Mouse (Mus musculus) spleen, adult 2 months (tissue): ENCODE results near the gene C9. TPM values are rescaled to one million over a fixed set of nuclear protein-coding genes. Genes with fewer than 3 reads are reported as not detected.
A peak's percentile ranks its signal among the peaks of the same experiment; 100 is the strongest.

Experiments used
- DNase-seq, 2 experiments: peaks; one replicate each; pipeline versions ENCODE4 v3.0.0 to v3.0.0-alpha.2; 2012 to 2021; ENCODE audit warnings: low spot score in 2 of 2, low read depth in 1 of 2
- H3K27ac ChIP-seq: fragments of 200-500 bp; 2 replicates; pipeline ENCODE4 v1.5.1; 2012; ENCODE audit warnings: low read length, inconsistent platforms; ENCODE audit not compliant: insufficient read depth
- H3K27me3 ChIP-seq: fragments of 200-500 bp; 2 replicates; pipeline ENCODE4 v1.6.1; 2012; ENCODE audit warnings: mild to moderate bottlenecking, moderate library complexity, low read length, inconsistent platforms; ENCODE audit not compliant: control insufficient read depth, insufficient read depth
- H3K36me3 ChIP-seq: fragments of 200-500 bp; 2 replicates; pipeline ENCODE4 v1.6.1; 2012; ENCODE audit warnings: mild to moderate bottlenecking, low read length, inconsistent platforms; ENCODE audit not compliant: control insufficient read depth, insufficient read depth
- H3K4me1 ChIP-seq: fragments of 200-500 bp; 2 replicates; pipeline ENCODE4 v1.6.1; 2011; ENCODE audit warnings: inconsistent platforms; ENCODE audit not compliant: control insufficient read depth, insufficient read depth, insufficient read length
- H3K4me3 ChIP-seq: fragments of 200-500 bp; 2 replicates; pipeline ENCODE4 v1.5.1; 2011; ENCODE audit warnings: mild to moderate bottlenecking, inconsistent platforms; ENCODE audit not compliant: insufficient read depth, insufficient read length; ENCODE audit errors: extremely low read depth
- CTCF ChIP-seq: fragments of 200-500 bp; IDR thresholded peaks from 2 replicates; pipeline ENCODE4 v1.5.1; 2011; ENCODE audit warnings: mild to moderate bottlenecking, inconsistent platforms; ENCODE audit not compliant: insufficient read depth, insufficient read length, insufficient replicate concordance; ENCODE audit errors: extremely low read depth
- POLR2A ChIP-seq: fragments of 200-500 bp; IDR thresholded peaks from 2 replicates; pipeline ENCODE4 v1.6.1; 2011; ENCODE audit warnings: low read depth, low read length, inconsistent platforms
- WGBS: fragments of 180-500 bp; shearing (Covaris S2); methylation state at CpG from one replicate; pipeline ENCODE4 v1.1.7; 2018; 5-methylcytosine and 5-hydroxymethylcytosine counted together
- polyA plus RNA-seq: library from polyadenylated mRNA; depleted of rRNA; stranded (reverse); fragments of >200 nt; gene quantifications from 2 replicates; pipeline ENCODE4 v1.2.3, GENCODE M21; 2012

C9 gene
- polyA plus RNA-seq, 1 experiment, result not detected

DNA sequence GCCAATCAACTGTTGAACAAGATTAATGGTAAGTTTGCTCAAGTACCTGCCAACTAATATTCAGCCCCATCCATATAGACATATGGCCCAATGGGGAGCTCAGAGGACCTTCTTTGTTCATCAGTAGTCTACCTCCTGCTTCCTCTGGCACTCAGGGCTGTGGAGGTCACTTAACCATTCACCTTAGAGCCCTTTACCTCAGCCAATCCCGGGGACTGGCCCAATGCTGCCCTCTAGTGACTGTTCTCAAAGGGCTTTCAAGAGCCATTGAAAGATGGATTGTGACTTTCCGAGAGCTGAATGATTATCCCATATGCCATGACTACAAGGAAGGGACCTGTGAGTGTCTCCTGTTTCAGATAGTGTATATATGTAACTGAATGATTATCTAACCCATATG is 9.4 kb upstream of the C9 start:
- WGBS, result 40% methylated on average over 2 of the region's 2 CpGs
- Histone ChIP-seq H3K4me1 (no peaks in the 10 kb centered on the region), H3K27ac (no peak overlapping the region), H3K36me3 (no peaks in the 10 kb centered on the region), H3K4me3 (no peak overlapping the region), H3K27me3 (no peaks in the 10 kb centered on the region; the same call in 1 of the 2 replicates)
- TF ChIP-seq POLR2A, result no peak
- TF ChIP-seq CTCF, result peak; percentile 36; the same call in 1 of the 2 replicates
- DNase-seq, result peak in 1 of 2 experiments; percentile 17

- H3K4me3 ChIP-seq, result no peak overlapping the region
- no peaks in the 10 kb centered on the region for H3K4me1 ChIP-seq
- 82% methylated on average over 3 of the region's 3 CpGs for WGBS
- no peak overlapping the region for H3K27ac ChIP-seq
- no peaks in the 10 kb centered on the region; the same call in 1 of the 2 replicates for H3K27me3 ChIP-seq
- TF ChIP-seq POLR2A (no peak), CTCF (no peak)
- H3K36me3 ChIP-seq, result no peaks in the 10 kb centered on the region
- DNase-seq, result no peak
Measured at GRCm38 (mm10) chr15:6438685-6439084, 6.4 kb upstream of the C9 start.

GRCm38 (mm10) chr15:6444452-6444851 is 675 bp upstream of the C9 start:
- no peak for DNase-seq
- TF ChIP-seq CTCF, result no peak
- no peak for TF ChIP-seq POLR2A
- H3K27ac ChIP-seq, result no peak overlapping the region
- no peak overlapping the region for H3K4me3 ChIP-seq
- no peaks in the 10 kb centered on the region for H3K27me3 ChIP-seq
- 89% methylated on average over 2 of the region's 2 CpGs for WGBS
- no peaks in the 10 kb centered on the region for H3K4me1 ChIP-seq
- H3K36me3 ChIP-seq, result no peaks in the 10 kb centered on the region

GRCm38 (mm10) chr15:6446181-6446580 is 1.1 kb downstream of the C9 start:
- no peak overlapping the region for H3K27ac ChIP-seq
- H3K27me3 ChIP-seq, result no peaks in the 10 kb centered on the region
- no peaks in the 10 kb centered on the region for H3K36me3 ChIP-seq
- 63% methylated on average over 1 of the region's 1 CpGs for WGBS
- no peak overlapping the region for H3K4me3 ChIP-seq
- TF ChIP-seq CTCF, result no peak
- no peak for TF ChIP-seq POLR2A
- no peaks in the 10 kb centered on the region for H3K4me1 ChIP-seq
- DNase-seq, result no peak

DNA sequence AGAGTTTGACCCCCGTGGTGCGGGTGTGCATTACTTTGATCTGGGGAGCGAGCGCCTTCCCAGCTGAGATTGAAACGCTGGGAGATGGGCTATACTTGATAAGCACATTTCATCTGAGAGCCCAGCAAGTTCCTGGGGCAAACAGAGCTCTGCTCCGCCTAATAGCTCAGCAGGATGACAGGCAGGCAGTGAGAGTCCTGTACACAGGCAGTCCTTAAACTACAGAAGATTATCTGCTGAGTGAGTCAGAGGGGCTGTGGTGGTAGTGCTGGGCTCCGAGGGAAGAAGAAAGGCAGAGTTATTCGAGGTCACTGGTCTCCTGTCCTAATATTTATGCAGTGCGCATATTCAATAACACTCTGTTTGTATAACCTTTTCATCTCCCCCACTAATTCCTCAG is 3.8 kb downstream of the C9 start:
- H3K36me3 ChIP-seq, result no peaks in the 10 kb centered on the region
- WGBS, result 74% methylated on average over 9 of the region's 9 CpGs
- no peaks in the 10 kb centered on the region for H3K27me3 ChIP-seq
- DNase-seq, result no peak
- H3K27ac ChIP-seq, result no peak overlapping the region
- no peaks in the 10 kb centered on the region for H3K4me1 ChIP-seq
- TF ChIP-seq CTCF, result no peak
- TF ChIP-seq POLR2A, result no peak
- H3K4me3 ChIP-seq, result no peak overlapping the region

- WGBS, result 80% methylated on average over 2 of the region's 2 CpGs
- Histone ChIP-seq H3K27ac (no peak overlapping the region), H3K36me3 (no peaks in the 10 kb centered on the region), H3K4me3 (no peak overlapping the region), H3K27me3 (no peaks in the 10 kb centered on the region), H3K4me1 (no peaks in the 10 kb centered on the region)
- DNase-seq, result no peak
- TF ChIP-seq CTCF (no peak), POLR2A (no peak)
Measured at GRCm38 (mm10) chr15:6454461-6454860, 9.3 kb downstream of the C9 start.

- Histone ChIP-seq H3K27ac (no peak overlapping the region), H3K4me1 (no peaks in the 10 kb centered on the region), H3K27me3 (no peaks in the 10 kb centered on the region), H3K36me3 (no peaks in the 10 kb centered on the region), H3K4me3 (no peak overlapping the region)
- no peak for DNase-seq
- TF ChIP-seq CTCF (no peak), POLR2A (no peak)
- 86% methylated on average over 8 of the region's 8 CpGs for WGBS
Measured at GRCm38 (mm10) chr15:6461381-6461780, 16.3 kb downstream of the C9 start.
